Mouse (Mus musculus) heart, postnatal 0 days (tissue): ENCODE results near the gene Scaf8.

Experiments used
- CTCF ChIP-seq: IDR thresholded peaks from 2 replicates; pipeline ENCODE4 v1.5.1; 2016; ENCODE audit warnings: antibody characterized with exemption, control low read depth, low read depth
- EP300 ChIP-seq: IDR thresholded peaks from 2 replicates; pipeline ENCODE4 v1.6.1; 2016; ENCODE audit warnings: antibody characterized with exemption, low read depth

DNA sequence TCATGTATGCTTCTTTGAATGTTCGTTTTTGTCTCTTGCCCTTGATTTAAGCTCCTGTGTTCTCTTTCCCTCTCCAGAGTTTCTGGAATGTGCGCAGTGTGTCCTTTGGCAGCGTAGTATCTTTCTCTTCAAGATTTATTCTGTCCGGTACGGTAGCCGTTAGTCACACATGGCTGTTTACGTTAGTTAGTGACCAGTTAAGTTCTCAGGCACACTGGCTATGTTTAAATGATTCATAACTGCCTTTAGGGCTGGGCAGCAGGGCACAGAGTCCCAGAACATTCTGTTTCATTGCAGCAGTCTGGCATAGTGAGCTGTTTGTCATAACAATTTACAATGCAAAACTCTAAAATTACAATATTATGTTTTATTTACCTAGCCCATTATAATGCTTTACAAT lies 103.6 kb downstream of the Scaf8 start:
- TF ChIP-seq EP300 = no peak
- TF ChIP-seq CTCF = no peak
